Mouse (Mus musculus) embryonic facial prominence, embryonic 11.5 days (tissue): ENCODE data around the gene Usp5. TPM values are rescaled to one million over a fixed set of nuclear protein-coding genes. Genes with fewer than 3 reads are reported as not detected.
A peak's percentile ranks its signal among the peaks of the same experiment; 100 is the strongest.

Experiments used
- ATAC-seq: fragments of 200-750 bp; cut with Nextera tagmentation; replicated peaks from 2 replicates; pipeline ENCODE4 v1.8.0; 2017; ENCODE audit warnings: low read depth; ENCODE audit not compliant: insufficient number of reproducible peaks, low FRiP score, low TSS enrichment
- DNase-seq: peaks from one replicate; pipeline ENCODE4 v3.0.0-alpha.2; 2015; ENCODE audit warnings: low spot score
- H3K27ac ChIP-seq: fragments of 300-500 bp; sonication (generic); replicated peaks from 2 replicates; pipeline ENCODE4 v1.5.1; 2014; ENCODE audit warnings: mild to moderate bottlenecking, low read depth, low read length, control low read depth
- H3K27me3 ChIP-seq: fragments of 300-500 bp; sonication (generic); 2 replicates; pipeline ENCODE4 v1.6.1; 2014; ENCODE audit warnings: mild to moderate bottlenecking, low read length, moderate library complexity, mixed read lengths; ENCODE audit not compliant: control insufficient read depth, insufficient read depth
- H3K36me3 ChIP-seq: fragments of 300-500 bp; sonication (generic); replicated peaks from 2 replicates; pipeline ENCODE4 v1.6.1; 2014; ENCODE audit warnings: low read depth, mild to moderate bottlenecking, low read length, moderate library complexity, mixed read lengths; ENCODE audit not compliant: control insufficient read depth, insufficient read depth
- H3K4me1 ChIP-seq: fragments of 300-500 bp; sonication (generic); 2 replicates; pipeline ENCODE4 v1.6.1; 2014; ENCODE audit warnings: low read length, mixed read lengths; ENCODE audit not compliant: control insufficient read depth, insufficient read depth
- H3K4me2 ChIP-seq: fragments of 300-500 bp; sonication (generic); 2 replicates; pipeline ENCODE4 v1.6.1; 2014; ENCODE audit warnings: low read depth, mild to moderate bottlenecking, control low read depth, low read length, moderate library complexity
- H3K4me3 ChIP-seq: fragments of 300-500 bp; sonication (generic); 2 replicates; pipeline ENCODE4 v1.5.1; 2014; ENCODE audit warnings: low read depth, low read length, control low read depth
- H3K9ac ChIP-seq: fragments of 300-500 bp; sonication (generic); replicated peaks from 2 replicates; pipeline ENCODE4 v1.6.1; 2014; ENCODE audit warnings: mild to moderate bottlenecking, control low read depth, low read length
- H3K9me3 ChIP-seq: fragments of 300-500 bp; sonication (generic); replicated peaks from 2 replicates; pipeline ENCODE4 v1.6.1; 2016; ENCODE audit warnings: mild to moderate bottlenecking, low read length, inconsistent platforms, mixed read lengths; ENCODE audit not compliant: control insufficient read depth
- whole genome bisulfite sequencing: fragments of 180-500 bp; shearing (Covaris S2); extraction: QIAGEN DNeasy Blood & Tissue Kit; methylation state at CpG from one replicate; pipeline ENCODE4 v1.1.7; 2014; 5-methylcytosine and 5-hydroxymethylcytosine counted together
- polyA plus RNA-seq: library from polyadenylated mRNA; unstranded; fragments of >200 nt; fragmentation: Nextera tagmentation; extraction: Ambion mirVana; gene quantifications from 2 replicates; pipeline ENCODE4 v1.2.1, GENCODE M21; 2014

Gene Usp5
- 128 and 133 TPM in 2 replicates for polyA plus RNA-seq

GRCm38 (mm10) chr6:124828868-124829798, at the start of gene Usp5, which contains the start of gene Cdca3:
Gene Usp5, minus strand, starts transcription at chr6:124829484.
Gene Cdca3, plus strand, starts transcription at chr6:124829547.
- Histone ChIP-seq H3K27ac (peak within 1 kb of the TSS; percentile 72), H3K36me3 (peaks cover 5% of the 10 kb centered on the region), H3K9ac (peak within 1 kb of the TSS; percentile 73), H3K9me3 (no peaks in the 10 kb centered on the region), H3K27me3 (no peaks in the 10 kb centered on the region), H3K4me2 (peak within 1 kb of the TSS; percentile 87), H3K4me3 (peak within 1 kb of the TSS; percentile 65), H3K4me1 (no peaks in the 10 kb centered on the region)
- DNase-seq = peak; percentile 100
- peak; percentile 95 for ATAC-seq
- WGBS = under 1% methylated on average over 55 of the region's 55 CpGs

DNA sequence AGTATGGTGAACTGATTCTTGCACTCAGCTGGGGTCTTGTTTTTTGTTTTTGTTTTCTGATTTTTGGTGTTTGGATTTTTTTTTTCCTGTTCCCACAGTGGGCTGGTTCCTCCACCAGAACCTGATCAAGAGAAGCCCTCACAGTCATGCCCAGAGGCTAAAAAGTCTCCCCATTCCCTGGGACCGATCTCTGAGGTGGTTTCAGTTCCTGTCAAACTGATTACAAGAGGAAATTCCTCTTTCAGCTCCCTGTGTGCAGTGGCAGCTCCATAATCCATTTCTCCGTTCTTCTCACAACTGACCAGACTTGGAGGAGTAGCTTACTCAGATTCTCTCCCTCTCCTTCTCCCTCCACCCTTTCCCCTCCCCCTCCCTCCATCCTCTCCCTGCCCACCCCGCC, 45.1 kb upstream of the Usp5 start:
- no peaks in the 10 kb centered on the region for H3K27me3 ChIP-seq
- no peak for ATAC-seq
- 45% methylated on average over 3 of the region's 3 CpGs for WGBS

DNA sequence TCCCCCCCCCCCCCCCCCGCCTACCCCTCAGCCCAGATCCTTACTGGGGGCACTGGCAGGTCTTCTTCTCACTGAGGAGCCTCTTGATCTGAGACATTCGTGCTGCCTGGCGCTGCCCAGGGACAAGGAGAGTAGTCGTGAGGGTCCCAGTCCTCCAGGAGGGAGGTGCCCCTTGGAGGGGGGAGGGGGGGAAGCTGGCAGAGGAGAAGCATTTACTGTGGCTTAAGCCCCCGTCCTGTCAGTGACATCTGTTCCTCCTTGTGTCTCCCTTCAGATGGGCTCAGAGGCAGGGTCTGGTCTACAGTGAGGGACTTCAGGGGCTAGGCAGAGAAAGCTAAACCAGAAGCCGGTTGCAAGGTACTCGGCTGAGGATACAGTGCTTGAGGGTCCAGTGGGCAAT, 37.3 kb upstream of the Usp5 start:
- 52% methylated on average over 6 of the region's 7 CpGs for WGBS
- Histone ChIP-seq H3K4me2 (no peak overlapping the region), H3K4me1 (peaks cover 7% of the 10 kb centered on the region), H3K9ac (no peak overlapping the region), H3K27me3 (peaks cover 2% of the 10 kb centered on the region; the same call in 1 of the 2 replicates), H3K4me3 (no peak overlapping the region), H3K36me3 (no peaks in the 10 kb centered on the region), H3K27ac (no peak overlapping the region), H3K9me3 (no peaks in the 10 kb centered on the region)
- ATAC-seq (no peak), DNase-seq (no peak)

More for the DNA sequence above, 45.1 kb upstream of the Usp5 start:
- no peak for DNase-seq
- Histone ChIP-seq H3K9ac (no peak overlapping the region), H3K4me2 (no peak overlapping the region), H3K4me1 (no peaks in the 10 kb centered on the region), H3K36me3 (no peaks in the 10 kb centered on the region), H3K27ac (no peak overlapping the region), H3K4me3 (no peak overlapping the region), H3K9me3 (no peaks in the 10 kb centered on the region)

DNA sequence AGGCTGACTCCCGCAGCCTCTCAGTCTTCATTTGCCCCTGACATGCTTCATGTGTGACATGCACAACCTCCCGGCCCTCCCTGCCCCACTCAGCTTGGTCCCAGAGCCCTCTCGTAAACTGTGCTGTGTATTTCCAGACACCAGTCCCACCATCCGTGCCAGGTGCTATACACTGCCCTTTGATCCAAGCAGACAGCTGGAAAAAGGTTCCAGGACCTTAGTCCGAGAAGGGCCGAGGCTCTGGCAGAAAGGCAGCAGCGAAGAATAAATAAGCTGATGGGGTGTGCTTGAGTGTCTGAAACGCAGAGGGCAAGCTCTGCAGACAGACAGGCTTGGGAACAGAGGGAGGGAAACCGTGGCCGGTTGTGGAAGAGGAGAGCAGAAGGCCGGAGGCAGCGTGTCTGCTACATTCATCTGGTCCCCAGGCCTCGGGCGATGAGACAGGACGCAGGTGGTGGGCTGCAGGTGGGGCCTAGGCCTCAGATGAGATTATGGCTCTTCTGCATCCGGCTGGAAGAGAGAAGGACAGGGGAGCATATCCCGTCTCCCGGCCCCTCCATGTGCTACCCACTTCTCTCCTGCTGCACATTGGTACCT, 36.6 kb upstream of the Usp5 start:
- H3K4me2 ChIP-seq = no peak overlapping the region
- DNase-seq (no peak), ATAC-seq (no peak)
- no peaks in the 10 kb centered on the region for H3K36me3 ChIP-seq
- 50% methylated on average over 17 of the region's 18 CpGs for WGBS
- H3K27me3 ChIP-seq = peaks cover 2% of the 10 kb centered on the region; the same call in 1 of the 2 replicates
- peaks cover 7% of the 10 kb centered on the region for H3K4me1 ChIP-seq
- peak overlapping the region; percentile 13; the same call in 1 of the 2 replicates for H3K9ac ChIP-seq
- no peaks in the 10 kb centered on the region for H3K9me3 ChIP-seq
- H3K27ac ChIP-seq = no peak overlapping the region
- H3K4me3 ChIP-seq = no peak overlapping the region

DNA sequence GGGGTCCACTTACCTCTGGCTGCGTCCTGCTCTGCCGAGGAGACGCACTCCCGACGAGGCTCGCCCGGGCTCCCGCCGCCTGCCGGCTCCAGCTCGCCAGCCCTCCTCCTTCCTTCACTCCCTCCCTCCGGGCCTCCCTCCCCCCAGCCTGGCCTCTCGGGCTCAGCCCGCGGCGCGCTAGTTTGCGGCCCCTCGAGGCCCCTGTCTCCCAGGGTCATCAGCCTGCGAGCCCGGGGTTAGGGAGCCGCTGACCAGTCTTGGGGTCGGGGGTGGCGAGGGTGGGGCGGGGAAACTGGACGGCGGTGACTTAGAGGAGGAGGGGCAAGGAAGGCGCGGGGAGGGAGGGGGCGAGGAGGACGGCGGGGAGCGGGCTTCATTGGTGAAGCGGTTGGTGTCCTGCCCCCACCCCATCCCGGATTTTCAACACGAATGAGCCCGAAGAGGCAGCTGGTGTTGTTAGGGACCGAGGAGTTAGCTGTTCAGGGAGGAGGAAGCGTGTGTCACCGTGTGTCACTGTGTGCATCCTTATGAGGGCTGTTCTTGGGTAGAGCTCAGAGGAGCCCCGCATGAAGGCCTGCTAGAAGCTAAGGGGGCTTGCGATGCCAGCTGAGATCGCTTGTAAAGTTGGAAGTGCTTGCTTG, 34.5 kb upstream of the Usp5 start, which contains the start of gene Gpr162:
TSS of gene Gpr162 (minus strand) at position 326 of the 641 bp plus-strand sequence.
- WGBS = 2% methylated on average over 26 of the region's 43 CpGs
- Histone ChIP-seq H3K4me2 (peak within 1 kb of the TSS; percentile 98), H3K4me3 (peak within 1 kb of the TSS; percentile 54), H3K4me1 (peaks cover 10% of the 10 kb centered on the region), H3K27ac (no peak within 1 kb of the TSS), H3K9me3 (no peaks in the 10 kb centered on the region), H3K36me3 (no peaks in the 10 kb centered on the region), H3K27me3 (peaks cover 2% of the 10 kb centered on the region; the same call in 1 of the 2 replicates), H3K9ac (peak within 1 kb of the TSS; percentile 71)
- ATAC-seq (peak; percentile 36; the same call in 1 of the 2 replicates), DNase-seq (peak; percentile 79)

- Histone ChIP-seq H3K9ac (peak overlapping the region; percentile 71), H3K36me3 (no peaks in the 10 kb centered on the region), H3K27me3 (peaks cover 2% of the 10 kb centered on the region; the same call in 1 of the 2 replicates), H3K4me3 (peak overlapping the region; percentile 54), H3K27ac (no peak overlapping the region), H3K4me1 (peaks cover 10% of the 10 kb centered on the region), H3K9me3 (no peaks in the 10 kb centered on the region), H3K4me2 (peak overlapping the region; percentile 98)
- WGBS = 0% methylated on average over 13 of the region's 16 CpGs
- DNase-seq (no peak), ATAC-seq (0 out of 2 replicates have a peak, but pooled peaks have one; percentile 6)
These were observed 33.9 kb upstream of the Usp5 start for GRCm38 (mm10) chr6:124863125-124863657.

GRCm38 (mm10) chr6:124862406-124863124, 33.3 kb upstream of the Usp5 start:
- Histone ChIP-seq H3K9me3 (no peaks in the 10 kb centered on the region), H3K9ac (peak overlapping the region; percentile 71; the same call in 1 of the 2 replicates), H3K4me3 (peak overlapping the region; percentile 54; the same call in 1 of the 2 replicates), H3K4me1 (peaks cover 10% of the 10 kb centered on the region), H3K36me3 (no peaks in the 10 kb centered on the region), H3K27me3 (peaks cover 2% of the 10 kb centered on the region; the same call in 1 of the 2 replicates), H3K27ac (no peak overlapping the region), H3K4me2 (peak overlapping the region; percentile 98)
- ATAC-seq = no peak
- WGBS = 9% methylated on average over 8 of the region's 8 CpGs
- DNase-seq = no peak
